Mouse (Mus musculus): ENCODE measurements around the gene Phf14.
A peak's percentile ranks its signal among the peaks of the same experiment; 100 is the strongest.
"Not testable (repeated sequence)": the region's sequence is repeated elsewhere in the genome, so short reads cannot be mapped to it uniquely, and the experiment has no call there.

Gene Phf14

DNA sequence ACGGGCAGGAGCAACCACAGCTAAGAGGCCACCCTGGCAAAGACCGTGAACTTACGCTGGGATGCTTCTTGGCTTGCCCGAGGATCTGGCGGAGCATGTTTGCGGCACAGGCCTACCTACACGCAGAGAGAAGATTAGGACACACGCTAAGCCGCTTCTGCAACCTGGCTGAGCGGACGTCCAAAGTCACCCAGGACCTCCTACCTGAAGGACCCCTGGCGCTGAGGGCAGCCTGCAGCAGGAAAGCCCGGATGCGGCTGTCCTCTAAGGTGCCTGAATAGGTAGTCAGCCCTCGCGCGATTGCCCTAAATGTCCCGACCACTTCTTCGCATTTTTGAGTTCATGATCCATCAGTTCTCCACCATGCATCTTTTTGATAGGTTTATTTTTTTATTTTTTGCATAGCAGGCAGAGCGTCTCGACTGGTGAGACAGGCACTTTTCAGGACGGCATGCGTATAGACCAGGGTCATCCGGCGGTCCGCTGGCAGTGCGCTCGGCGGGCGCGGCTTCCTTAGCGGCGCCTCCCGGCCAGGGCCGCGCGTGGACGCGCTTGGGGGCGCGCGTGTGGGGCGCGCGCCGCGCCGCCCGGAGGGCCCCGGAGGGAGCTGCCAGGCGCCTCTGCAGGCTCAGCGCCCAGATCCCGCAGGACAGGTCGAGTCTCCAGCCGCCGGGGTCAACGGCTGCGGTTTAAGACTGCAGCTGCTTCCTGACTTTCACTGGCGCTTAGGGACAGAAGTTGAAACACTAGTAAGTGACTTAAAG, at the start of gene Phf14, which contains the start of gene Ndufa4:
Gene Phf14 (plus strand): TSS at position 541 of the 764 bp plus-strand sequence.
Gene Ndufa4 (minus strand): TSS at position 229 of the 764 bp plus-strand sequence.
- peak; percentile 91 for DNase-seq

DNA sequence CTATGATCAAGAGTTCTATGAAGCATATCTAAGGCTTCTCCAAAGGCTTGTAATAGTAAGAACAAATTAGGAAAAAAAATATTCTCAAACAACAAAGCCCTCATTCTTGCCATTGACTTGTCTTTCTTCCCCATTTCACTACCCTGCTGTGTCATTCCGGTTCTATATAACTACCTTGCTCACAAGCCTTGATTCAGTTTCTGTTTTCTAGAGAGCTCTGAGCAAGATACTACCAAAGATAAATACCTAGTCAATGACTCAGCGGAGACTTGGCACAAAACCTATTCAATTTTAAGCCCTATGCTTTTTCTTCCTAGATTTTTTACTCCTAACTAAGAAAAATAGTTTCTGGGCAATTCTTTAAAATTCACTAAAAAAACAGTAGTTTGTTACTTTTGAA, 32.2 kb upstream of the Phf14 start:
- not testable (repeated sequence) for DNase-seq

DNA sequence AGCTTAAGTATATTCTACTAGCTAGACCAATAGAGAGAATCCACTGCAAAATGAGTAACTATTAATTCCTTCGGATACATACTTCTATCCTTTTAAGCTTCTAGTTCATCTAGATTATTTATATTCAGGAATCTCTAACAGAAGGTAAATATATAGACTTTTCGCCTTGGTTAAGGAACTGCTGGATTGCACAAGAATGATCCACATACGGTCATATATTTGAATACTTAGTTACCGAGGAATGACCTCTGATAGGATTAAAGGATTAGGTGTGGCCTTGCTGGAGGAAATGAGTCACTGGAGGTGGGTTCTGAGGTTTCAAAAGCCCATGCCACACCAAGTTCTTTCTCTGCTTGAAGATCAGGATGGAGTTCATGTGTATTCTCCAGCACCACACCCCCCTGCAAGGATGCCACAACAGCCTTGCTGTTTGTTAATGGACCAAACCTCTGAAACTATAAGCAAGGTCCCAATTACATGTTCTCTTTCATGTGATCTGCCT, 6.7 kb upstream of the Phf14 start:
- DNase-seq: no peak

DNA sequence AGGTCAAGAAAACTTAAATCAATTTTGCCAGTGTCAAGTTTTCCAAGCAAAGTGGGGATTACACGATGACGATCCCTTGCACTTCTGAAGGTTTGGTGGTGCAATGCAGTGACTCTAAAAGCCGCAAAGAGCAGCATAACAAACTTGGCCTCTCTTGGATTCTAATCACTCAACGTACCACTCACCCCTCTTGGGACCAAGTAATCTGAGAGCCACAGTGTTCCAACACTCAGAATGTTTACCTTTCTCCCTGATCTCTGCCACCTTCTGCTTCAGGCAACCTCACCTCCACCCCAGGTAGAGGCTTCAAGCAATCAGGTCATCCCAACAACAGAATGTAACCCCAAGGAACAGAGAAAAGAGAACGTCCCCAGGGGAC, 730 bp upstream of the Phf14 start:
- no peak for DNase-seq

DNA sequence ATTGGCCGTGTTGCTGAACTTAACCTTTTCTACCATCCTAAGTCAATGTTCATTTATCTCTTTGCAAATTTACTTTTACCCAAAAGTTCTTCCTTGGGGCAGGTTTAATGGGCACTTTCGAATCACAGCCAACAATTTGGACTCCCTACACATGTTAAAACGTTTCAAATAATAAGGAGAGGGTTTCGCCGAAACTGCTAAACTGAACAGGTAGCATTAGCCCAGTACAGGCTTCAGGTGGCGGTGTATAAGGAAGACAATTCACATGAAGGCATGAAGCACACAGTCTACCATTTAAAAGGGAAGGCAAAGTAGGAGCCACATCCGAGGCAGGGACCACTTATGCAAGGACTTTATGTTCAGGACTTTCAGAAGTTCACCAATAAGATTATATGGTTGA, 561 bp downstream of the Phf14 start:
- no peak for DNase-seq

DNA sequence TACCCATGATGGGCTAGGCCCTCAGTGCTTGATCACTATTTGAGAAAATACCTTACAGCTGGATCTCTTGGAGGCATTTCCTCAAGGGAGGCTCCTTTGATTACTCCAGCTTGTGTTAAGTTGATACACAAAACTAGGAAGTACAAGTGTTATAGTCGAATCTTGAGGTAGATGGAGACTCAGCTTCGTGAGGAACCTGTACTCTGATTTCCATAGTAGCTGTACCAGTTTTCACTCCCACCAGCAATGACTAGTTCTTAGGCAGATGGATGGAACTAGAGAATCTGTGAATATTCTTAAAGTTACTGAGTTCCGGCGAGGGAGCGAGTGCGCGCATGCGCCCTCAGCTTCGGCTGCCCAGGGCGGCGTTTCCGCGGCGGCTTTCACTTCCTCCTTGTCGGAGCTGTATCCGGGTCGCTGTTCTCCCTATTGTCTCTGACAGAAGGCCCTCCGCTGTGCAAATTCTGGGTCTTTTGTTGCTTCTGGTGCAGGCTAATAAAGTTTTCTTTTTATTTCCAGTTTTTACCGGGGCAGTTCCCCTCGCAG, 18.0 kb downstream of the Phf14 start:
- peak; percentile 89 for DNase-seq

DNA sequence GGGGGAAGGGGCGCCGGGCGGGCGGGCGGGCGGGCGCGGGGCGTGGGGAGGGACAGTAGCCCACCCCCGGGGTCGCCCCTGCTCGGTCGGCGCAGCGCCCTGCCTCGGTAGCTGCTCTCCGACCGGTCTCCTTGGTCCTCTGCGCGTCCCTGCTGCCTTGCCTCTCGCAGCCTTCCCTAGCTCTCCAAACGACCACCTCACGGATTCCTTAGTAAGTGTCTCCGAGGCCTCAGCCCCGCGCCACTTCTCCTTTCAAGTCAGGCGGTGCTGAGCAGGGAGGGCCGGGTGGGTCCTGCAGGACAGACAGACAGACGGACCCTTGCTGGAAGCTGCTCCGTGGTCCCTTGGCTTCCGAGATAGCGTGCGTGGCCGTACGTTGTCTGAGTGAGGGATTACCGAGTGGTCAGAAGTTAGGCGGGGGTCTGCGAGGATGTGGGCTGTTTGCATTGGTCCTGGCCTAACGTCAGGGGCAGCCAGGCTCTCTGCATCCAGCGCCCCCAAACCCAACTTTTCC, 18.5 kb downstream of the Phf14 start:
- DNase-seq: peak; percentile 28

DNA sequence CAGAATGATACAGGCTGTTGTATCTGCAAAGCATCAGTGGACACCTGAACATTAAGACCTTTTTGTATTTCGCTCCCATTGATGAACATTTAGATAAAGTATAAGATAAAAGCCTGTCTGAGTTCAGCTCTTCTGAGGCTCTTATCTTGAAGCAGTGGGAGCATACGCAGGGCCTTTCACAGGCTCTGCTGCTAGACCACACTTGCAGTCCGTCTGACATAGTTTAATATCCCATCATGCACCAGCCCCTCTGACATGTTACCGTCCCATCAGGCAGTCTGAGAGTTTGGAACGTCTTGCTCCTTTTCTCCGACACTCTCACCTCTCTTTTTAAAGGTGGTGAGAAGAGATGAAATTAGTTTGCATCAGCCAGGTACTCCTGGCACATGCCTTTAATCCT, 19.9 kb downstream of the Phf14 start:
- no peak for DNase-seq

DNA sequence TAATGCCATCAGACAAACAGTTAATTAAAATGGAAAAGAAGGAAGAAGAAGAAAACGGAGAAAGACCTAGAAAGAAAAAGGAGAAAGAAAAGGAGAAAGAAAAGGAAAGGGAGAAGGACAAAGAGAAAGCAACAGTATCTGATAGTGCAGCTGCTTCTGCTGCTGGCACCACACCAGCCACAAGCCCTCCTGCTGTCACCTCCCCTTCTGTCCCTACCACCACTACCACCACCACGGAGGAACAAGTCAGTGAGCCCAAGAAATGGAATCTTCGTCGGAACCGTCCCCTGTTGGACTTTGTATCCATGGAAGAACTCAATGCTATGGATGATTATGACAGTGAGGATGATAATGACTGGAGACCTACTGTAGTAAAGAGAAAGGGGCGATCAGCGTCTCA, 25.8 kb downstream of the Phf14 start:
- DNase-seq: no peak

DNA sequence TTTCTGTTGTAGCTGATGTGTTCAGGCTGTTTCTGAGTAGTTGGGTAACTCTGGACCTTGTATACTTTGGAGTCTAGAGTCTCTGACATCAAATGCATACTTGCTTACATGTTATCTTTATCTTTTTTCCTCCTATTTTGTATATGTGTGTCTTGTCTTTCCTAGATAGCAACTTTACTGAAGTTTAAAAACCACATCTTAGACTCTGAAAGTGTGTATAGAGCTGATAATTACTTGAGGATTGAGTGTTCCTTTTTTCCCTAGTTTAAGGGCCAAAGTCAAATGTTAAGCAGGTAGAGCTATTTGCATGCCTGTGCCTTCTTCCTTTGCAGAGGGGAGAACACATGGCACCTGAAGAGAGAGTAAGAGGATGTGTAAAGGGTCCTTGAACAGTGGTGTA, 33.3 kb downstream of the Phf14 start:
- DNase-seq: no peak

DNA sequence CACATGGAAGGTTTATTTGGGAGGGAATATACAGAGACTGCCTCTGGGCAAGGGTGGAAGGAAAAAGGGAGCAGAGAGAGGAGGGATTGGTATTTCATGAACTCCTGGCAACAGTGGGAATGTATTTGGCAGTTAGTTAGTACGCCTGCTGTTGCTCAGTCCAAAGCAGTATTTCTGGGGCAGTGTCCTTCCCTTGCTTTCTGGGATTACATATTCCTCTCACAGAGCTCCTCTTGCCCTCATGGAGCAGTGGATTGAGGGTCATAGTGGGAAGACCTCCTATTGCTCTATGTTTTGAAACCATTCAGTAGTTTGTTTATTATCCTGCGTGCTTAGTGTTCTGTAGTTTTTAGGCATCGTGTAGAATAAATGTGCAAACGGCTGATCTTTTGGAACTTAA, 34.5 kb downstream of the Phf14 start:
- no peak for DNase-seq

DNA sequence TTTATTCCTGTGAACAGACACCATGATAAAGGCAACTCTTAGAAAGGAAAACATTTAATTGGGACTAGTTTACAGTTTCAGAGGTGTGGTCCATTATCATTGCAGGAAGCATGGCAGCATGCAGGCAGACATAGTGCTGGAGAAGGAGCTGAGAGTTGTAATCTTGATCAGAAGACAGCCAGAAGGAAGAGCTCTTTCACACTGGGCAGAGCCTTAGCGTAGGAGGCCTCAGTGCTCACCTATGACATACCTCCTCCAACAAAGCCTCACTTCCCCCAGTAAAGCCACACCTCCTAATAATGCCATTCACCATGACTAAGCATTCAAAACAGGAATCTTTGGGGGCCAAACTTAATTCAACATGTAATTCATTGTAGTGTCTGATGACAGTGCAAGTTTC, 40.5 kb downstream of the Phf14 start:
- DNase-seq: no peak

DNA sequence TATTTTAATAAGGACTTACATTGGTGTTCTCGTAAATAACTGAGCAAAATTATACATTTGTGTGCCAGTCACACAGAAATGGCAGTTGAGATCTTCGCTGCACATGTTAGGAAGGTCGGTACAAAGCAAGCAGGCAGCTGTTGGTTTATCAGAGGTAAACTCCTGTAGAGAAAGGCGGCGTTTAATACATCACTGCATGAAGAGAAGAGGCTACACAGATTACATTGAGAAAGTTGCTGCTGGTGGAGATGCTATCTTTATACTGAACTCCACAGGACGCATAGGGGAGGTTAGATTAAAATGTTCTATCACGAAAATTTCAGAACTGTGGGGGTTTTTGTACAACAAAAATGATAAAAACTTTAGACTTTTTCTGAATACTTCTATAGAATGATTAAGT, 52.6 kb downstream of the Phf14 start:
- DNase-seq: no peak

DNA sequence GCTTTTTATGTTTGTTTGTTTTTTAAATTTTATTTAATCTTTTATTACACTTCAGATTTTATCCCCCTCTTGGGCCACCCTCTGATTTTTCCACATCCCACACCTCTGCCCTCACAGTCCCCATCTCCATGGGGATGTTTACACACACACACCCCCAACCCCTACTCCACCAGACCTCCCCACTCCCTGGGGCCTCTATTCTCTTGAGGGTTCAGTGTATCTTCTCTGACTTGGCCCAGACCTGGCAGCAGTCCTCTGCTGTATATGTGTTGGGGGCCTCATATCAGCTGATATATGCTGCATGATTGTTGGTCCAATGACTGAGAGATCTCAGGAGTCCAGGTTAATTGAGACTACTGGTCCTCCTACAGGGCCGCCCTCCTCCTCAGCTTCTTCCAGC, 86.2 kb downstream of the Phf14 start:
- DNase-seq: no peak

DNA sequence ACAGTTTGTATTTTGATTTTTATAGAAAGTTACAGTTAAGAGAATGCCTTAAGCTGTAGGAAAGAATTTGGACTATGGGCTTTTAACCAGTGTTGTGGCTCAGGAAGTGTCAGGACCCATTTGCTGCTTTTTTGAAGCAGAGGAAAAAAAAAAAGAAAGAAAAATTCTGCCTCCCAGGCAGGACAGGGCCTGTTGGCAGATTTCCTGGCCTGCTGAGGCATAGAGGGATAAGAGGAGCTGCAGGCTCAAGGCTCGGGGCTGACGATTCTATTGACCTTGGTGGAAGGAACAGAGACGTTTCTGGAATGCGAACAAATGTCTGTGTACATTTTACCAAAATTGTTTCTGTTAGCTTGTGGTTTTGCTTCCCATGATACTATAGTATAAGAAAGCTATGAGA, 91.0 kb downstream of the Phf14 start:
- no peak for DNase-seq

DNA sequence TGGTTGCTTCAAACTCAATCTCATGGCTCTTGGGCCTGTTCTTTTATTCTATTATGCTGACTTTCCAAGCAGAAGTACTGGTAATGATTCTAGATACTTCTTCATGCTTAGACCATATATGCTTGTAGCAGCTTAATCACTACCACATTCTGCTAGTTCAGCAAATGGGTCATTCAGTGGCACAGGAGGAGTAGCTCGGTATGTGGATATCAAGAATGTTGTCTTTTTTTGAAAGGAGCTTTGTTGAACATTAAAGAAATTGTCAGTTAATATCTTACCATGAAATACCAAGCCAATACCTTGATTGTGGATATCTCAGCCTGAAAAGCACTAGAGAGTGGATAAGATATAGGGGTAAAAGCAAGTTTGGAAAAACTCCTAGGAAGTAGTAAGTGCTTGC, 91.9 kb downstream of the Phf14 start:
- DNase-seq: no peak

DNA sequence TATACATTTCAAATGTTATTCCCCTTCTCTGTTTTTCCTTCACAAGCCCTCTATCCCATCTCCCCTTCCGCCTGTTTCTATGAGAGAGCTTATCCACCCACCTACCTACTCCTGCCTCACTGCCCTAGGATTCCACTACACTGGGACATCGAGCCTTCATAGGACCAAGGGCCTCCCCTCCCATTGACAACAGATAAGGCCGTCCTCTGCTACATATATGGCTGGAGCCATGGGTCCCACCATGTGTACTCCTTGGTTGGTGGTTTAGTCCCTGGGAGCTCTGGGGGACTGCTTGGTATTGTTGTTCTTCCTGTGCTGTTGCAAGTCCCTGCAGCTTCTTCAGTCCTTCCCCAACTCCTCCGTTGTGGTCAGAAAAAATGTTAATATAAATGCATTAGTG, 97.8 kb downstream of the Phf14 start:
- DNase-seq: no peak

DNA sequence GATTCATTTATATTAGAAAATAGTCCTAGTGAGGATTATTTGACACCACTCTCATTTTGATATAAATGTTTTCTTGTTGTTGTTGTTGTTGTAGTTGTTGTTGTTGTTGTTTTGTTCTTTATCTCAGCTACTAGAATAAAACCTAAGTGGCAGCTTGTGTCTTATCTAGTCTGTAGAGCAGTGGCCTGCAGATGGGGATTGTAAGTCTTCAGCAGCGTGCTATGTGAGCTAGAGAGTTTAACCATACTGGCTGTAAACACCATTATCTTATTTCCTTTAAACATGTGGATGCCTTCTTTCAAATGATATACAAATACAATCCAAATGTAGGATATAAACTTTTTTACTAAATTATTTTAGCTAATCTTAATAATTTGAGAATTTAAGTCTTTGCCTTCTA, 98.4 kb downstream of the Phf14 start:
- DNase-seq: no peak

DNA sequence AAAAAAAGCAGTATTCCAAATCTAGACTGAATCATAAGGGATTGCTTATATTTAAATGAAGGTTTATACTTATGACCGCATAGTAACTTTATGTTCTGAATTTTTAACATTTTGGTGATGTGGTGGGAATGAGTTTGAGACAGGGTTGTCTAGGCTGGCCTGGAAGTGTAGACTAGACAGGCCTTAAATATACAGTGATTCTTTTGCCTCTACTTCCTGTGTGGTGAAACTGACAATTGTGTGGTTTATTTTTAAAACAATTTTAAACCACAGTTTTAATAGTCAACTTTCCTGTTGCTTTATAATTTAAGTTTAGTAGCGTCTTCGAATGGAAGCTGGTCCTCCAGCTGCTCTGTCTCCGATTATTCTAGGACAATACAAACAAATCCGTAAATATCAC, 104.5 kb downstream of the Phf14 start:
- no peak for DNase-seq

DNA sequence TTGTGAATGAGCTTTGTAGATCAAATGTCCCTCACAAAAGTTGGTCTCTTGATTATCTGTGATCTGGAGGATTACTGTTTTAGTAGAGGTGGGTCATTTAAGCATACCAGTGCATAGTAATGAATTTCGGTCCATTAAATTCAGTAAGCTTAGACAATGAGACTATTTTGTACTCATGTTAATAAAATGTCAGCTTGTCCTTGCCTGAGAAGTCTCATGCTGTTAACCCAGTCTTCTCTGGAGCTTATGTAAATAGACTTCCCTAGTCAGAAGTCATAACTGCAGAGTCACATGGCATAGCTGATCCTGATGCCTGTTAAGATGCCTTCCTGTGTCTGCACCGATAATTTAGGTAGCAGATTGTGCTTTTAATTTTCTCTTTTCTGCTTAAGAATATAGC, 106.4 kb downstream of the Phf14 start:
- DNase-seq: no peak

DNA sequence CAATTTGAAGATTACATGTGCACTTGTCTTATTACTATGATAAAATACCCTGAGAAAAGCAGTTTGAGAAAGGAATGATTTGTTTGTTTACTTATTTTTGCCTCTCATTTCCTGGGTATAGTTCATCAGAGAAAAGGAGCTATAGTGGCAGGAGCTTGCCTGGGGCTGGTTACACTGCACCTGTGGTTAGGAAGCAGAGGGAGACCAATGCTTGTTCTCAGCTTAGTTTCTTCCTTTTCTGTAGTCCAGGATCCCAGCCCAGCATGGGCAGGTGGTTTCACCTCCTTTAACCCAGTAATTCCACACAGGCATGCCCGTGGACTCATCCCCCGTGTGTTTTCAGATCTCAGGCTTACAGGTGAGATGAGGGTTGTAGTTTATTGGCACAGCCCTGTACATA, 107.1 kb downstream of the Phf14 start:
- DNase-seq: no peak

DNA sequence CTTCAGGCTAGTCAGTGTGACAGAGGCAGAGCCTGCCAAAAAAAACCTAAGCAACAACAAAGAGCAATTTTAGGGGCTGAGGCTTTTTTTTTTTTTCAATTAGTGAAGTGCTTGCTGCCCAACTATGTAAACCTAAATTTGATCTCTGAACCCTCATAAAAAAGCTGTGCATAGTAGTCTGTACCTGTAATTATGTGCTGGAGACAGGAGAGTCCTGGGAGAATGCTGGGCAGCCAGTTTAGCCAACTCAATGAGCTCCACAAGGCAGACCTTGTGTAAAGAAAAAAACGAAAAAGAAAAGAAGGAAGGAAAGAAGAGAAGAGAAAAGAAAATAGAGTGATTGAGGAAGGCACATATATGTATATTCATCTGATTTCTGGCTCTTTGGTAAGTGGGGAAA, 112.1 kb downstream of the Phf14 start:
- DNase-seq: no peak

DNA sequence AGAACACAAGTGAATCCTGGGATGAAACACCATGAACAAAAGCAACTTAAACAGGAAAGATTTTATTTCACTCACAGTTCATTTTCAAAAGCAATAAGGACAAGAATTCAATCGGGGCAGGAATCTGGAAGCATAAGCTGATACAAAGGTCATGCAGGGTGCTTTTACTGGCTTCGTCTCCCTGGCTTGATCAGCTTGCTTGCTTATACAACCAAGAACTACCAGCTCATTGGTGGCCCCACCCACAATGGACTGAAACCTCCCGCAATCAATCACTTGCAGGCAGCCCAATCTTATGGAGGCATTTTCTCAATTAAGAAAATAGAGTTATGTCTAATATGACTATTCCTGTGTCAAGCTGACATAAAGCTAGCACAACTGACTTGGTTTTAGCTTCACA, 112.5 kb downstream of the Phf14 start:
- no peak for DNase-seq

DNA sequence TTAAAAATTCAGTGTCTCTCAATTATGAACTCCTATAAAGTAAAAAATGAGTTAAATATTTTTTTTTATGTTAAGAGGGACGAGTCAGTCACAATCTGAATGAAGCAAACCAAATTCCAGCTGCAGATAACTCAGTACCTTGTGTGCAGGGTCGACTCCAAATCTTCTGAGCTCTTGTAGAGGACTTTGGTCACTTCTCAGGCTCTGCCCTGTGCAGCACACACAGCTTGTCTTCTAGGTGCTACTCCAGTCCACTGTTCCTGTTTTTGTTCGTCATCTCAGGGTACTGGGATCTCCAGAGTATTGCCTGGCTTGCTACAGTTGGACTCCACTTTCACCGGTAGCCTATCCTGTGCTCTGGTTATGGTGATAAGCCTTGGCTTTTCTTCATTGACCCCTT, 113.1 kb downstream of the Phf14 start:
- no peak for DNase-seq

DNA sequence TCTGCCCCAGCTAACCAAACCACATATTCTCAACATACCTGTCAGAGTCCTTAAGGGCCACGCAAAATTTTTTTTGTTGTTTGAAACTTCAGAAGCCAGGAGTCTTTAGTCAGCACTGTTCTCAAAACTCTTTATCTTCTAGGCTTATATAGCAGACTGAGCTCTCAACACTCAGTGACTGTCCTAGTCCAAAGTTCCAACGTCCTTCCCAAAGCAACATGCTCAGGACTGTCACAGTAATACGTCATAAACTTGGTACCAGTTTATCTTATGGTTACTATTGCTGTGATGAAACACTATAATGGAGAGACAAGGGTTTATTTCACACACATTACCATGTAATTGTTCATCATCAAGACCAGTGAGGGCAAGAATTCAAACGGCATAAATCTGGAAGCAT, 113.9 kb downstream of the Phf14 start:
- DNase-seq: no peak

Measured in lung, postnatal 14 days (tissue).